Mouse (Mus musculus): ENCODE results near the gene Hat1. TPM values are rescaled to one million over a fixed set of nuclear protein-coding genes. Genes with fewer than 3 reads are reported as not detected.

The Hat1 gene
- polyA plus RNA-seq, 2 experiments from 2014 or later: 57.1 to 58.8 TPM

- ATAC-seq: no peak
Measured at GRCm38 (mm10) chr2:71377426-71377825, 11.3 kb upstream of the Hat1 start.

GRCm38 (mm10) chr2:71381962-71382361, 6.8 kb upstream of the Hat1 start:
- ATAC-seq: no peak

GRCm38 (mm10) chr2:71383890-71384289, 4.9 kb upstream of the Hat1 start:
- ATAC-seq: no peak

- ATAC-seq: no peak
Measured at GRCm38 (mm10) chr2:71387766-71388165, 992 bp upstream of the Hat1 start.

GRCm38 (mm10) chr2:71389864-71390263, 1.1 kb downstream of the Hat1 start:
- ATAC-seq: peak; percentile 26

GRCm38 (mm10) chr2:71405613-71406012, 16.9 kb downstream of the Hat1 start:
- ATAC-seq: peak; percentile 51

- ATAC-seq: no peak
Measured at GRCm38 (mm10) chr2:71418760-71419280, 30.1 kb downstream of the Hat1 start.

GRCm38 (mm10) chr2:71419408-71419807, 30.6 kb downstream of the Hat1 start:
- no peak for ATAC-seq

- ATAC-seq: no peak
Measured at GRCm38 (mm10) chr2:71420895-71421425, 32.2 kb downstream of the Hat1 start.

- no peak for ATAC-seq
Measured at GRCm38 (mm10) chr2:71424545-71424944, 35.8 kb downstream of the Hat1 start.

- ATAC-seq: no peak
Measured at GRCm38 (mm10) chr2:71435440-71435839, 46.7 kb downstream of the Hat1 start.

GRCm38 (mm10) chr2:71443376-71443775, 54.6 kb downstream of the Hat1 start:
- ATAC-seq: no peak

- ATAC-seq: no peak
Measured at GRCm38 (mm10) chr2:71445536-71446196, 56.9 kb downstream of the Hat1 start.

GRCm38 (mm10) chr2:71449604-71450003, 60.8 kb downstream of the Hat1 start:
- no peak for ATAC-seq

GRCm38 (mm10) chr2:71451761-71452160, 63.0 kb downstream of the Hat1 start:
- ATAC-seq: no peak

- ATAC-seq: peak; percentile 96
Measured at GRCm38 (mm10) chr2:71453161-71453916, 64.6 kb downstream of the Hat1 start, which contains the start of gene Metap1d. Gene Metap1d (plus strand): TSS chr2:71453276.

GRCm38 (mm10) chr2:71453917-71454260, 65.1 kb downstream of the Hat1 start:
- ATAC-seq: no peak

GRCm38 (mm10) chr2:71458624-71459023, 69.9 kb downstream of the Hat1 start:
- ATAC-seq: no peak

GRCm38 (mm10) chr2:71459659-71460058, 70.9 kb downstream of the Hat1 start:
- no peak for ATAC-seq

GRCm38 (mm10) chr2:71461139-71461538, 72.4 kb downstream of the Hat1 start:
- no peak for ATAC-seq

- no peak for ATAC-seq
Measured at GRCm38 (mm10) chr2:71461589-71461988, 72.8 kb downstream of the Hat1 start.

GRCm38 (mm10) chr2:71462066-71462465, 73.3 kb downstream of the Hat1 start:
- no peak for ATAC-seq

- no peak for ATAC-seq
Measured at GRCm38 (mm10) chr2:71462553-71462952, 73.8 kb downstream of the Hat1 start.

- ATAC-seq: no peak
Measured at GRCm38 (mm10) chr2:71466103-71466502, 77.3 kb downstream of the Hat1 start.
